Mouse (Mus musculus): Measurements from ENCODE around the gene Bbc3.
"Not testable (repeated sequence)": the region's sequence is repeated elsewhere in the genome, so short reads cannot be mapped to it uniquely, and the experiment has no call there.

The Bbc3 gene

GRCm38 (mm10) chr7:16308093-16308492 lies at the start of gene Bbc3:
Gene Bbc3, plus strand, starts transcription at chr7:16308393.
- DNase-seq (ENCODE audit: low spot score in 2 of 2) = not testable (repeated sequence)

GRCm38 (mm10) chr7:16259110-16259590 lies 49.0 kb upstream of the Bbc3 start, which contains the start of gene C5ar1:
Gene C5ar1, minus strand, starts transcription at chr7:16259540.
- DNase-seq (ENCODE audit: low spot score in 2 of 2) = peak; percentile 33 to 61

- DNase-seq (ENCODE audit: low spot score in 2 of 2) = no peak
Observed at GRCm38 (mm10) chr7:16261097-16261496, 47.1 kb upstream of the Bbc3 start.

GRCm38 (mm10) chr7:16263015-16263787 lies 45.0 kb upstream of the Bbc3 start:
- DNase-seq (ENCODE audit: low spot score in 2 of 2) = peak in 1 of 2 experiments; percentile 74

- no peak for DNase-seq (ENCODE audit: low spot score in 2 of 2)
Observed at GRCm38 (mm10) chr7:16263843-16264242, 44.4 kb upstream of the Bbc3 start.

- no peak for DNase-seq (ENCODE audit: low spot score in 2 of 2)
Observed at GRCm38 (mm10) chr7:16265856-16266255, 42.3 kb upstream of the Bbc3 start.

- not testable (repeated sequence) for DNase-seq (ENCODE audit: low spot score in 2 of 2)
Observed at GRCm38 (mm10) chr7:16266593-16266992, 41.6 kb upstream of the Bbc3 start.

GRCm38 (mm10) chr7:16271139-16271538 lies 37.1 kb upstream of the Bbc3 start:
- no peak for DNase-seq (ENCODE audit: low spot score in 2 of 2)

- peak; percentile 46 to 56 for DNase-seq (ENCODE audit: low spot score in 2 of 2)
Observed at GRCm38 (mm10) chr7:16272681-16273080, 35.5 kb upstream of the Bbc3 start.

- DNase-seq (ENCODE audit: low spot score in 2 of 2) = peak; percentile 83 to 85
Observed at GRCm38 (mm10) chr7:16273081-16273765, 35.0 kb upstream of the Bbc3 start, which contains the start of gene Inafm1. Gene Inafm1, minus strand, starts transcription at chr7:16273617.

- peak; percentile 74 to 76 for DNase-seq (ENCODE audit: low spot score in 2 of 2)
Observed at GRCm38 (mm10) chr7:16273766-16274140, 34.4 kb upstream of the Bbc3 start.

- no peak for DNase-seq (ENCODE audit: low spot score in 2 of 2)
Observed at GRCm38 (mm10) chr7:16274922-16275890, 33.0 kb upstream of the Bbc3 start.

- DNase-seq (ENCODE audit: low spot score in 2 of 2) = no peak
Observed at GRCm38 (mm10) chr7:16280721-16281120, 27.5 kb upstream of the Bbc3 start.

GRCm38 (mm10) chr7:16282334-16282733 lies 25.9 kb upstream of the Bbc3 start:
- no peak for DNase-seq (ENCODE audit: low spot score in 2 of 2)

GRCm38 (mm10) chr7:16284001-16284400 lies 24.2 kb upstream of the Bbc3 start:
- DNase-seq (ENCODE audit: low spot score in 2 of 2) = no peak

- no peak for DNase-seq (ENCODE audit: low spot score in 2 of 2)
Observed at GRCm38 (mm10) chr7:16284904-16285303, 23.3 kb upstream of the Bbc3 start.

GRCm38 (mm10) chr7:16285450-16286025 lies 22.7 kb upstream of the Bbc3 start:
- DNase-seq (ENCODE audit: low spot score in 2 of 2) = peak; percentile 87

- DNase-seq (ENCODE audit: low spot score in 2 of 2) = peak; percentile 99 to 100
Observed at GRCm38 (mm10) chr7:16286026-16286961, 21.9 kb upstream of the Bbc3 start, which contains the start of gene Ccdc9. Gene Ccdc9, minus strand, starts transcription at chr7:16286795.

GRCm38 (mm10) chr7:16287016-16287415 lies 21.2 kb upstream of the Bbc3 start:
- no peak for DNase-seq (ENCODE audit: low spot score in 2 of 2)

- no peak for DNase-seq (ENCODE audit: low spot score in 2 of 2)
Observed at GRCm38 (mm10) chr7:16287791-16288190, 20.4 kb upstream of the Bbc3 start.

All from heart, adult 9 months (tissue).